Mouse (Mus musculus): Measurements from ENCODE around the gene Trpm7.

DNA sequence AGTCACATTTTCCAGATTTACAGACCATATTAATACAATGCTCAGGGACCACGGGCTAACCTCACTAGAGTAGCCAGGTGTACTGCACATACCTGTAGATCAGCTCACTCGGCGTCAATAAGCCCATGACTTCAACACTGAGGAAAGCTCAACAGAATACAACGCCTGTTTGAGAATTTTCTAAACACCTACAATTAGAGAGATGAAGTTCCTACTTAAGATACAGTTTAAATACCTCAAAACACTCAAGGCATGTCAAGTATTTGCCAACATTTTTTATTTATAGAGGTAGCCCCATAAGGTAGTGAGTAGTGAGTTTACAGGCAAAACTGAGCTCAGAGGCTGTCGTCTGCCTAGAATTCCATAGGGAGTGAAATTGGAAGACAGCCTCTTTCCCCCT, 132.6 kb downstream of the Trpm7 start:
- TF ChIP-seq CTCF (IDR thresholded peaks at IDR 0.05; ENCODE audit: low read depth), result no peak
- TF ChIP-seq EP300 (IDR thresholded peaks at IDR 0.05; ENCODE audit: low read depth), result no peak

All from liver, embryonic 14.5 days (tissue).